Mouse (Mus musculus) heart, embryonic 11.5 days (tissue): ENCODE results near the gene Ift122. TPM values are rescaled to one million over a fixed set of nuclear protein-coding genes. Genes with fewer than 3 reads are reported as not detected.
A peak's percentile ranks its signal among the peaks of the same experiment; 100 is the strongest.

ENCODE experiments used
- ATAC-seq: fragments of 200-750 bp; cut with Nextera tagmentation; replicated peaks from 2 replicates; pipeline ENCODE4 v1.8.0; 2017; ENCODE audit warnings: moderate library complexity; ENCODE audit not compliant: insufficient number of reproducible peaks, low FRiP score, low TSS enrichment
- H3K27ac ChIP-seq: fragments of 300-500 bp; sonication (generic); 2 replicates; pipeline ENCODE4 v1.5.1; 2014; ENCODE audit warnings: mild to moderate bottlenecking, low read depth, low read length
- H3K27me3 ChIP-seq: fragments of 300-500 bp; sonication (generic); 2 replicates; pipeline ENCODE4 v1.6.1; 2014; ENCODE audit warnings: mild to moderate bottlenecking, low read length, mixed read lengths; ENCODE audit not compliant: control insufficient read depth, insufficient read depth
- H3K36me3 ChIP-seq: fragments of 300-500 bp; sonication (generic); 2 replicates; pipeline ENCODE4 v1.6.1; 2014; ENCODE audit warnings: mild to moderate bottlenecking, low read length, moderate library complexity, mixed read lengths; ENCODE audit not compliant: control insufficient read depth, insufficient read depth
- H3K4me1 ChIP-seq: fragments of 300-500 bp; sonication (generic); 2 replicates; pipeline ENCODE4 v1.6.1; 2014; ENCODE audit warnings: low read length; ENCODE audit not compliant: control insufficient read depth, insufficient read depth
- H3K4me2 ChIP-seq: fragments of 300-500 bp; sonication (generic); 2 replicates; pipeline ENCODE4 v1.6.1; 2014; ENCODE audit warnings: mild to moderate bottlenecking, moderate library complexity
- H3K4me3 ChIP-seq: fragments of 300-500 bp; sonication (generic); 2 replicates; pipeline ENCODE4 v1.5.1; 2014; ENCODE audit warnings: low read depth, low read length
- H3K9ac ChIP-seq: fragments of 300-500 bp; sonication (generic); 2 replicates; pipeline ENCODE4 v1.6.1; 2014; ENCODE audit warnings: mild to moderate bottlenecking, low read depth, low read length, moderate library complexity
- H3K9me3 ChIP-seq: fragments of 300-500 bp; sonication (generic); replicated peaks from 2 replicates; pipeline ENCODE4 v1.6.1; 2016; ENCODE audit warnings: low read length; ENCODE audit not compliant: control insufficient read depth
- WGBS: fragments of 180-500 bp; shearing (Covaris S2); extraction: QIAGEN DNeasy Blood & Tissue Kit; methylation state at CpG from one replicate; pipeline ENCODE4 v1.1.7; 2014; ENCODE audit not compliant: insufficient replicate concordance; 5-methylcytosine and 5-hydroxymethylcytosine counted together
- polyA plus RNA-seq: library from polyadenylated mRNA; unstranded; fragments of >200 nt; fragmentation: Nextera tagmentation; extraction: Ambion mirVana; gene quantifications from 2 replicates; pipeline ENCODE4 v1.2.1, GENCODE M21; 2014

Ift122 gene
- polyA plus RNA-seq, 1 experiment from 2014 or later = 21.0 TPM

DNA sequence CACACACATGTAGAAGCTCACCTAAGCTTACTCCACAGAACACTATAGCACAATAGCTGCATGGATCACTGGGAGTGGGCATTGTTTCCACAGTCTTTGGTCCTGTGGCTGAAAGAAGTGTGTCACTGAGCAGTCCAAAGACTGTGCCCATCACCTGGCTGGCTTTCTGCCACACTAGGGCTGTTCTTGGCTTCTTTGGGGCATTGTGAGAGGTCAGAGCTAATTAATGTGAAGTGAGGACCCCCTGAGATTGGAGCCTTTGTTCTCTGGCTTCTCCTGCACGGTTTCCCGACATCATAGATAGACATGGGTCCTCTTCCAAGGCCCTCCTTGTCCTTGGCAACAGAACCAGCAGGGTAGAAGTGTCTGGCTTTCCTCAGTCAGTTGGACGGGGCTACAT, 39.1 kb downstream of the Ift122 start:
- no peak overlapping the region for H3K4me3 ChIP-seq
- no peak for ATAC-seq
- H3K9ac ChIP-seq = no peak overlapping the region
- H3K4me2 ChIP-seq = no peak overlapping the region
- no peaks in the 10 kb centered on the region for H3K27me3 ChIP-seq
- H3K36me3 ChIP-seq = peaks cover 14% of the 10 kb centered on the region
- peak overlapping the region; percentile 22; the same call in 1 of the 2 replicates for H3K27ac ChIP-seq
- H3K9me3 ChIP-seq = no peaks in the 10 kb centered on the region; the same call in 1 of the 2 replicates
- WGBS = 65% methylated on average over 3 of the region's 3 CpGs
- H3K4me1 ChIP-seq = peaks cover 15% of the 10 kb centered on the region

DNA sequence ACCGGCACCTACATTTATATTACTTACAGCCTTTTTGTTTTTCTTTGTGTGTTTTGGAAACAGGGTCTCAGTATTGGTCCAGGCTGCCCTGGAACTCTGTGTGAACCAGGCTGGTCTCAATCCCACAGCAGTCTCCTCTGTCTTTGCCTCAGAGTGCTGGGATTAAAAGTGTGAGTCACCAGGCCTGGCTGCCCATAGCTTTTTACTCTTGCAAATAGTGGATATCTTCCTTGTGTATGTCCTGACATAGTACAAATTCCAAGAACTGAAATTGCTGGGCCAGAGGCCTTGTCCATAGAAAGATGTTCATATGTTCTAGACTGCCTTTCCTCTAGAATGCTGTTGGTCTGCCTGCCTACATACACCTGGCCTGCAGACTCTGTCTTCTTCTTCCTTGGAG, 43.1 kb downstream of the Ift122 start:
- Histone ChIP-seq H3K27ac (no peak overlapping the region), H3K36me3 (no peaks in the 10 kb centered on the region), H3K4me3 (no peak overlapping the region), H3K4me2 (no peak overlapping the region), H3K9ac (no peak overlapping the region), H3K9me3 (no peaks in the 10 kb centered on the region), H3K27me3 (no peaks in the 10 kb centered on the region), H3K4me1 (peaks cover 6% of the 10 kb centered on the region; the same call in 1 of the 2 replicates)
- WGBS = 92% methylated on average over 1 of the region's 1 CpGs
- no peak for ATAC-seq

DNA sequence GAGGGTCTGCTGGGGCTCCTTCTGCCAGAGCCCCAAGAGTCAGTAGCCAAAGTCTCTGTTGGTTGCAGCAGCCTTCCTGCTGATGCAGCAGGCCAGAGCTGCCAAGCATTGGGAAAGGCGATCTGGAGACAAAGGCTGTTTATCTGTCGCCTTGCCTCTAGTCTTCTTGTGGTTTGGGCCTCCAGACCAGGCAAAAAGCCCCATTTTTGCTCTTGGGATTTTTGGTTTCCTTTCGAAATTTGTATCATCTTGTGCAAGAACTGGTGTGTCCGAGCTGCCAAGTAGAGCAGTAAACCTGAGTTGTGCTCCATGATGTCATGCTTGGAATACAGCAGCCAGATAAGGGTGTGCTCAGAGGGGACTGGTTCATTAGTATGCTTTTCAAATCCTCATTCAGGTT, 43.8 kb downstream of the Ift122 start:
- 63% methylated on average over 4 of the region's 4 CpGs for WGBS
- Histone ChIP-seq H3K9me3 (no peaks in the 10 kb centered on the region), H3K4me2 (no peak overlapping the region), H3K4me1 (peaks cover 6% of the 10 kb centered on the region), H3K4me3 (no peak overlapping the region), H3K27me3 (no peaks in the 10 kb centered on the region), H3K36me3 (no peaks in the 10 kb centered on the region), H3K9ac (no peak overlapping the region), H3K27ac (no peak overlapping the region)
- no peak for ATAC-seq

DNA sequence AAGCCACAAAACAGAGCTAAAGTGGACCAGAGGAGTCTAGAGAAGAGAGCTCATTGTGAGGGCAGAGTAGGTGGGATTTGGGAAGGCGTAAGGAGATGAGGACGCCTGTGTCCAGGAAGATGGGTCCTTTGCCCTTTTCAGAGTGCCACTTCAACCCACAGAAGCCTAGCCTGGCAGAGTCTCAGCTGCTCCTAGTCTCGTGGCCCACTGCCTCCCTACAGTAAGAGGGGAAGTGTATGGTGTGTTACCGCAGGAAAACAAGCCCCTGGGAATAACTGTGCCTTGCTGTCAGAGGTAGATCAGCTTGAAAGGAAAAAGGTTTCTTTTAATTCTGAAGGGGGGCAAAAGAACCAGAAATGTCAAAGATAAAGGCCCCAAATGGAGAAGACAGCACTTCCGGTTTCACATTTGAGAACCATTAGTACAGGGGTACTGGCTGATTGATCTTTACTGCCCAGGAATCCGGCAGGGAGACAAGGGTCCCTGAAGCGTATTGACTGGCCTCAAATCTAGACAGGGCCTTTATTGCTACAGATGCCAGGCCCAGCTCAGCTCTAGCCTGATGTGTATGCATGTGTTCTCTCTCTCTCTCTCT, 44.8 kb downstream of the Ift122 start:
- Histone ChIP-seq H3K27me3 (no peaks in the 10 kb centered on the region), H3K4me1 (peaks cover 8% of the 10 kb centered on the region), H3K9ac (no peak overlapping the region), H3K4me2 (no peak overlapping the region), H3K9me3 (no peaks in the 10 kb centered on the region), H3K4me3 (no peak overlapping the region), H3K36me3 (no peaks in the 10 kb centered on the region), H3K27ac (no peak overlapping the region)
- 73% methylated on average over 7 of the region's 7 CpGs for WGBS
- no peak for ATAC-seq

DNA sequence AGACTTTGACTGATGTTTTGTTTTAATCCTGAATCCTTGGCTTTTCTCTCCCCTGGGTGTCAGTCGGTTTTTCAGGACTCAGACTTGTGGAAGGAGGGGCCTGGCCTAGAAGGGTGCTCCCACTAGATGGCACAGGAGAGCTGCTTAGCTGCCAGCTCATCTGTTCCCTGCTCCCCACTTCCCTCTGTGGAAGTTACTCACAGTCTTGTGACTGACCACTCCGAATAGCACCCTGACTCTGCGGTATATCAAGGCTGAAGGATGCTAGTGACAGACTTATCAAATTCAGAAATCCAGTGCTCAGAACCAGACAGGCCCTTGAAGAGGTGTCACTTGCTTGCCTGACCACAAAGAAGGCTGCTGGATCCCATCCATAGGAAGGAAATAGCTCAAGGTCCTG, 47.8 kb downstream of the Ift122 start:
- no peaks in the 10 kb centered on the region for H3K27me3 ChIP-seq
- no peak overlapping the region for H3K4me3 ChIP-seq
- 11% methylated on average over 3 of the region's 3 CpGs for WGBS
- H3K9ac ChIP-seq = no peak overlapping the region
- H3K36me3 ChIP-seq = no peaks in the 10 kb centered on the region; the same call in 1 of the 2 replicates
- H3K4me2 ChIP-seq = no peak overlapping the region
- H3K9me3 ChIP-seq = no peaks in the 10 kb centered on the region
- no peak; the same call in 1 of the 2 replicates for ATAC-seq
- H3K27ac ChIP-seq = peak overlapping the region; percentile 35; the same call in 1 of the 2 replicates
- peaks cover 12% of the 10 kb centered on the region for H3K4me1 ChIP-seq

DNA sequence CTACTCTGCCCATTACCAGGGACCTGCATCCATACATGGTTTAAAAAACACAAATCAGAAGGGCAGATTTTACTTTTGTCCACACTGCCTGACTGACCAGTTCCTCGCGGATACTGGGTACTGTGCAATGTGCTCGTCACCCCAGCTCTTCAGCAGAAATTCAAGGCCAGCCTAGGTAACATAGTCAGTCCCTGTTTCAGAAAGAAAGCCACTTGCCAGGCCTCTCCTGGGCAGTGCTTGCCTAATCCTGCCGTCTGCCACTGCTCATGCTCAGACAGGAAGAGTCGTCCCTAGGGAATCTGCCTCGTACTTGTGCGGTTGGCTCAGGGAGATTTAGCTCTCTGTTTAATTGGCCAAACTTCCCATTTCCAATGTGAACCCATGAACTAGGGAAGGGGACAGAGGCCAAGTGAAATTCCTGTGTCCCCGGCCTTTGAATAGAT, 48.2 kb downstream of the Ift122 start:
- Histone ChIP-seq H3K36me3 (peaks cover 2% of the 10 kb centered on the region; the same call in 1 of the 2 replicates), H3K9me3 (no peaks in the 10 kb centered on the region), H3K4me3 (no peak overlapping the region), H3K4me1 (peaks cover 12% of the 10 kb centered on the region), H3K4me2 (no peak overlapping the region), H3K27me3 (no peaks in the 10 kb centered on the region), H3K27ac (peak overlapping the region; percentile 35; the same call in 1 of the 2 replicates), H3K9ac (no peak overlapping the region)
- no peak for ATAC-seq
- 77% methylated on average over 8 of the region's 8 CpGs for WGBS

DNA sequence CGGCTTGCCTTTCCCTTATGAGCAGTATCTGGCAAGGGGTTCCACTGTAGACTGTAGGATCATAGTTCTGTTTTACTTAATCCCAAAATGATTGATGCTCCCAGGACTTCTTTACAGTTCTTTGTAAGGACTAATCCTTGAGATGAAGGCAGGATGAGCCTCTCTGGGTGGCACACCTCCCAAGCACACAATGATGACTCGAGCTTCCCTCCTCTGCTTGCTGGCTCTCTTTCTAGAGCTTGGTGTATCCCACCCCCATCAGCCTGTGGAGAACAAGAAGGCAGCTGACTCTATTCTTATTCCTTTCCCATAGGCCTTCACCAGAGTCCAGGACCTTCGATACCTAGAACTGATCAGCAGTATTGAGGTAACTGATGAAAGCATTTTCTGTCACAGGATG, 49.3 kb downstream of the Ift122 start:
- no peak for ATAC-seq
- H3K9ac ChIP-seq = no peak overlapping the region
- H3K9me3 ChIP-seq = no peaks in the 10 kb centered on the region
- no peak overlapping the region for H3K27ac ChIP-seq
- H3K4me3 ChIP-seq = no peak overlapping the region
- WGBS = 82% methylated on average over 3 of the region's 3 CpGs
- peaks cover 2% of the 10 kb centered on the region; the same call in 1 of the 2 replicates for H3K36me3 ChIP-seq
- no peaks in the 10 kb centered on the region for H3K27me3 ChIP-seq
- H3K4me1 ChIP-seq = peaks cover 12% of the 10 kb centered on the region
- no peak overlapping the region for H3K4me2 ChIP-seq

DNA sequence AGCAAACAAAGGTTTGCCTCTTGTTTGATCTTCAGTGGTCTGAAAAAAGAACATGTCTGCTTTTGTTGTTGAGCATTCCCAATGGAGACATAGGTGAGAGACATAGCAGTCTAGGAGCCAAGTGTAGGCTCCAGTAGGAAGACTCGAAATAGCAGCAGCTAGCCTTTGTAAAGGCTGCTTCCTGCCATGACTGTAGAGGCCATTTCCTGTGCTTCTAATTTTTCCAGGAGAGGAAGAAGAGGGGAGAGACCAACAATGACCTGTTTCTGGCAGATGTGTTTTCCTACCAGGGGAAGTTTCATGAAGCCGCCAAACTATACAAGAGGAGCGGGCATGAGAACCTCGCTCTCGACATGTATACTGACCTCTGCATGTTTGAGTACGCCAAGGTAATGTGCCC, 52.3 kb downstream of the Ift122 start:
- ATAC-seq = no peak
- H3K9ac ChIP-seq = no peak overlapping the region
- no peak overlapping the region for H3K4me3 ChIP-seq
- H3K27me3 ChIP-seq = no peaks in the 10 kb centered on the region
- WGBS = 77% methylated on average over 6 of the region's 6 CpGs
- peaks cover 2% of the 10 kb centered on the region; the same call in 1 of the 2 replicates for H3K36me3 ChIP-seq
- peak overlapping the region; percentile 10; the same call in 1 of the 2 replicates for H3K27ac ChIP-seq
- H3K4me1 ChIP-seq = peaks cover 36% of the 10 kb centered on the region
- no peaks in the 10 kb centered on the region for H3K9me3 ChIP-seq
- H3K4me2 ChIP-seq = no peak overlapping the region

DNA sequence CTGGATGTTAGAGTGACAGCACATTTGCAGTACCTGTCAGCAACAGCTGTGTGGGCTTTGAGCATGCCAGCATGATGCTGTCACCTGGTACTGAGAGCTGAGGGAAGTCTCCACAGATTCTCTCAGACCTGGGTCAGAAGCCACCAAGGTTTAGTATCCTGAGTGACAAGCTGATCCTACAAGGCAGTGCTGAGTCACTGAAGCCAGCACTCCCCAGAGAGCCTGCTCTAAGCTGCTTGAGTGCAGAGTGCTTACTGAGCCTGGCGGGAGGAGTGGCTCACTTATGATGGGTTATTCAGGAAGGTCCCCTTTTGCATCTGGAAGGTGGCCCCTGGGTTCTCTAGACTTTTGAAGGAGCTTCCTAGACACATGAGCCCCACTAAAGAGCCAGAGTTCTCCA, 53.2 kb downstream of the Ift122 start:
- 68% methylated on average over 1 of the region's 1 CpGs for WGBS
- Histone ChIP-seq H3K27ac (no peak overlapping the region), H3K4me2 (no peak overlapping the region), H3K9me3 (no peaks in the 10 kb centered on the region), H3K9ac (no peak overlapping the region), H3K4me1 (peaks cover 43% of the 10 kb centered on the region), H3K36me3 (peaks cover 2% of the 10 kb centered on the region; the same call in 1 of the 2 replicates), H3K4me3 (no peak overlapping the region), H3K27me3 (no peaks in the 10 kb centered on the region)
- ATAC-seq = no peak
